Mouse (Mus musculus) regulatory T cell (primary cell): ENCODE measurements around the gene Hist1h4m.
"Not testable (repeated sequence)": the region's sequence is repeated elsewhere in the genome, so short reads cannot be mapped to it uniquely, and the experiment has no call there.

Experiments
- in situ Hi-C: fragments of 300-600 bp; cut with MboI, MseI; formaldehyde crosslinking; loops from one replicate; pipeline ENCODE4 v1.15.1; 2025; ENCODE audit warnings: high pct_unique_total_duplicates

Hist1h4m gene

GRCm38 (mm10) chr13:21797163-21797562 is 14.4 kb upstream of the Hist1h4m start:
- in situ Hi-C loops: loop anchor here (5.0 to 25.0 kb wide), 2 partner anchors 50 to 1940 kb away; partner anchors contain the start of genes Hist1h1c, Hist1h2bb and Hist1h3c

GRCm38 (mm10) chr13:21803058-21803457 is 8.5 kb upstream of the Hist1h4m start:
- in situ Hi-C loops: loop anchor here (10.0 to 25.0 kb wide), 2 partner anchors 222 to 1759 kb away; partner anchors contain the start of genes Hist1h1d, Hist1h2ad, Hist1h2ae and Hist1h2bf

GRCm38 (mm10) chr13:21810073-21810472 is 1.5 kb upstream of the Hist1h4m start, which contains the start of the genes Hist1h2bq and Hist1h2ao:
TSS of gene Hist1h2bq (minus strand) at chr13:21810197.
TSS of gene Hist1h2ao (plus strand) at chr13:21810465.
- in situ Hi-C loops: loop anchor here (25.0 kb wide), 1 partner anchor 1752 kb away; the partner anchor contains the start of genes Hist1h1d, Hist1h2ad, Hist1h2ae and Hist1h2bf

GRCm38 (mm10) chr13:21811074-21811473 is 472 bp upstream of the Hist1h4m start:
- in situ Hi-C loops: loop anchor here (25.0 kb wide), 1 partner anchor 1751 kb away; the partner anchor contains the start of genes Hist1h1d, Hist1h2ad, Hist1h2ae and Hist1h2bf

- in situ Hi-C loops: loop anchor here (25.0 kb wide), 1 partner anchor 1750 kb away; the partner anchor contains the start of genes Hist1h1d, Hist1h2ad, Hist1h2ae and Hist1h2bf
These were observed 546 bp downstream of the Hist1h4m start for GRCm38 (mm10) chr13:21812092-21812491.

GRCm38 (mm10) chr13:21820082-21820890 is 8.7 kb downstream of the Hist1h4m start:
- in situ Hi-C loops: loop anchor here (25.0 kb wide), 1 partner anchor 1742 kb away; the partner anchor contains the start of genes Hist1h1d, Hist1h2ad, Hist1h2ae and Hist1h2bf

- in situ Hi-C loops: loop anchor here (5.0 kb wide), 1 partner anchor 36 kb away; no protein-coding TSS in a partner anchor
These were observed 17.0 kb downstream of the Hist1h4m start for GRCm38 (mm10) chr13:21828511-21828910.

- in situ Hi-C loops: no loop called here
These were observed 18.8 kb downstream of the Hist1h4m start for GRCm38 (mm10) chr13:21830344-21830743.

GRCm38 (mm10) chr13:21831418-21832394 is 20.2 kb downstream of the Hist1h4m start, which contains the start of gene Hist1h4n:
TSS of gene Hist1h4n (minus strand) at chr13:21832196.
- in situ Hi-C loops: not testable (repeated sequence)

- in situ Hi-C loops: not testable (repeated sequence)
These were observed 21.9 kb downstream of the Hist1h4m start, which contains the start of the genes Hist1h2ap and Hist1h2br for GRCm38 (mm10) chr13:21833461-21833860. TSS of gene Hist1h2ap (minus strand) at chr13:21833507. TSS of gene Hist1h2br (plus strand) at chr13:21833743.

GRCm38 (mm10) chr13:21840508-21840907 is 29.0 kb downstream of the Hist1h4m start:
- in situ Hi-C loops: not testable (repeated sequence)

- in situ Hi-C loops: loop anchor here (5.0 kb wide), 1 partner anchor 49 kb away; no protein-coding TSS in a partner anchor
These were observed 34.8 kb downstream of the Hist1h4m start for GRCm38 (mm10) chr13:21846356-21846755.

GRCm38 (mm10) chr13:21847883-21848282 is 36.3 kb downstream of the Hist1h4m start:
- in situ Hi-C loops: loop anchor here (5.0 kb wide), 1 partner anchor 51 kb away; no protein-coding TSS in a partner anchor

- in situ Hi-C loops: loop anchor here (5.0 to 25.0 kb wide), 3 partner anchors 77 to 1437 kb away; no protein-coding TSS in a partner anchor
These were observed 39.1 kb downstream of the Hist1h4m start for GRCm38 (mm10) chr13:21850696-21851095.

- in situ Hi-C loops: loop anchor here (5.0 to 25.0 kb wide), 3 partner anchors 75 to 1435 kb away; no protein-coding TSS in a partner anchor
These were observed 40.8 kb downstream of the Hist1h4m start for GRCm38 (mm10) chr13:21852215-21852945.

- in situ Hi-C loops: loop anchor here (25.0 kb wide), 1 partner anchor 1432 kb away; no protein-coding TSS in a partner anchor
These were observed 43.6 kb downstream of the Hist1h4m start for GRCm38 (mm10) chr13:21855146-21855545.

- in situ Hi-C loops: loop anchor here (25.0 kb wide), 1 partner anchor 1432 kb away; no protein-coding TSS in a partner anchor
These were observed 44.2 kb downstream of the Hist1h4m start for GRCm38 (mm10) chr13:21855698-21856162.

GRCm38 (mm10) chr13:21861608-21862007 is 50.1 kb downstream of the Hist1h4m start:
- in situ Hi-C loops: loop anchor here (25.0 kb wide), 1 partner anchor 1426 kb away; no protein-coding TSS in a partner anchor
